Mouse (Mus musculus) liver, postnatal 0 days (tissue): ENCODE results near the gene Adam33. TPM values are rescaled to one million over a fixed set of nuclear protein-coding genes. Genes with fewer than 3 reads are reported as not detected.
A peak's percentile ranks its signal among the peaks of the same experiment; 100 is the strongest.

ENCODE experiments used
- ATAC-seq: fragments of 200-750 bp; cut with Nextera tagmentation; 2 replicates; pipeline ENCODE4 v1.8.0; 2017; ENCODE audit warnings: mild to moderate bottlenecking, moderate library complexity
- DNase-seq: peaks from one replicate; pipeline ENCODE4 v3.0.0-alpha.2; 2016
- H3K27ac ChIP-seq: fragments of 300-500 bp; sonication (generic); 2 replicates; pipeline ENCODE4 v1.5.1; 2014; ENCODE audit warnings: antibody characterized with exemption, moderate library complexity, mild to moderate bottlenecking, low read depth
- H3K27me3 ChIP-seq: fragments of 300-500 bp; sonication (generic); 2 replicates; pipeline ENCODE4 v1.6.1; 2014; ENCODE audit warnings: low read length, control low read depth, mixed read lengths; ENCODE audit not compliant: insufficient read depth
- H3K36me3 ChIP-seq: fragments of 300-500 bp; sonication (generic); replicated peaks from 2 replicates; pipeline ENCODE4 v1.6.1; 2014; ENCODE audit warnings: mild to moderate bottlenecking, control low read depth, low read length, moderate library complexity, mixed read lengths; ENCODE audit not compliant: insufficient read depth
- H3K4me1 ChIP-seq: fragments of 300-500 bp; sonication (generic); 2 replicates; pipeline ENCODE4 v1.6.1; 2014; ENCODE audit warnings: antibody characterized with exemption, mild to moderate bottlenecking, control low read depth; ENCODE audit not compliant: insufficient read depth
- H3K4me2 ChIP-seq: fragments of 300-500 bp; sonication (generic); 2 replicates; pipeline ENCODE4 v1.6.1; 2014; ENCODE audit warnings: low read depth, mild to moderate bottlenecking, low read length, moderate library complexity, mixed read lengths
- H3K4me3 ChIP-seq: fragments of 300-500 bp; sonication (generic); 2 replicates; pipeline ENCODE4 v1.5.1; 2014; ENCODE audit warnings: low read depth, low read length
- H3K9ac ChIP-seq: fragments of 300-500 bp; sonication (generic); replicated peaks from 2 replicates; pipeline ENCODE4 v1.6.1; 2014; ENCODE audit warnings: mild to moderate bottlenecking, moderate library complexity
- H3K9me3 ChIP-seq: fragments of 300-500 bp; sonication (generic); 2 replicates; pipeline ENCODE4 v1.6.1; 2016; ENCODE audit warnings: mild to moderate bottlenecking, control low read depth, low read length, mixed read lengths
- CTCF ChIP-seq: sonication (generic); IDR thresholded peaks from 2 replicates; pipeline ENCODE4 v1.5.1; 2016; ENCODE audit warnings: antibody characterized with exemption, low read depth
- EP300 ChIP-seq: IDR thresholded peaks from 2 replicates; pipeline ENCODE4 v1.6.1; 2016; ENCODE audit warnings: antibody characterized with exemption, low read depth, mild to moderate bottlenecking
- whole genome bisulfite sequencing: fragments of 180-500 bp; shearing (Covaris S2); extraction: QIAGEN DNeasy Blood & Tissue Kit; methylation state at CpG from one replicate; pipeline ENCODE4 v1.1.7; 2014; ENCODE audit not compliant: insufficient replicate concordance; 5-methylcytosine and 5-hydroxymethylcytosine counted together
- polyA plus RNA-seq: library from polyadenylated mRNA; unstranded; fragments of >200 nt; fragmentation: Nextera tagmentation; extraction: Ambion mirVana; gene quantifications from 2 replicates; pipeline ENCODE4 v1.2.1, GENCODE M21; 2015

Gene Adam33
- polyA plus RNA-seq, 1 experiment from 2014 or later = 1.2 TPM

- peak overlapping the region; percentile 59 for H3K4me2 ChIP-seq
- no peaks in the 10 kb centered on the region for H3K27me3 ChIP-seq
- H3K36me3 ChIP-seq = no peaks in the 10 kb centered on the region
- H3K4me3 ChIP-seq = 0 out of 2 replicates have a peak overlapping the region, but pooled peaks have one; percentile 2
- peak overlapping the region; percentile 44; the same call in 1 of the 2 replicates for H3K9ac ChIP-seq
- H3K4me1 ChIP-seq = peaks cover 16% of the 10 kb centered on the region
- H3K27ac ChIP-seq = peak overlapping the region; percentile 91
- DNase-seq (peak; percentile 64), ATAC-seq (peak; percentile 91)
- no peak for TF ChIP-seq CTCF
- TF ChIP-seq EP300 = peak; percentile 65; the same call in 1 of the 2 replicates
- no peaks in the 10 kb centered on the region for H3K9me3 ChIP-seq
- 16% methylated on average over 9 of the region's 9 CpGs for WGBS
Observed at GRCm38 (mm10) chr2:131096101-131096795, 32.6 kb upstream of the Adam33 start.

- no peaks in the 10 kb centered on the region for H3K9me3 ChIP-seq
- H3K9ac ChIP-seq = no peak overlapping the region
- TF ChIP-seq EP300 (no peak), CTCF (peak; percentile 97)
- no peak overlapping the region for H3K4me3 ChIP-seq
- peaks cover 21% of the 10 kb centered on the region for H3K4me1 ChIP-seq
- ATAC-seq = peak; percentile 40; the same call in 1 of the 2 replicates
- H3K27me3 ChIP-seq = no peaks in the 10 kb centered on the region
- H3K36me3 ChIP-seq = no peaks in the 10 kb centered on the region
- peak; percentile 86 for DNase-seq
- H3K4me2 ChIP-seq = no peak overlapping the region
- WGBS = 0% methylated on average over 1 of the region's 1 CpGs
- no peak overlapping the region for H3K27ac ChIP-seq
Observed at GRCm38 (mm10) chr2:131094823-131095222, 31.2 kb upstream of the Adam33 start.

- Histone ChIP-seq H3K4me2 (no peak overlapping the region), H3K27me3 (no peaks in the 10 kb centered on the region), H3K9ac (no peak overlapping the region), H3K9me3 (no peaks in the 10 kb centered on the region), H3K4me3 (no peak overlapping the region), H3K4me1 (peaks cover 26% of the 10 kb centered on the region), H3K27ac (no peak overlapping the region), H3K36me3 (no peaks in the 10 kb centered on the region)
- DNase-seq (no peak), ATAC-seq (no peak)
- 83% methylated on average over 5 of the region's 5 CpGs for WGBS
- no peak for TF ChIP-seq CTCF
- no peak for TF ChIP-seq EP300
Observed at GRCm38 (mm10) chr2:131093577-131093976, 30.0 kb upstream of the Adam33 start.

GRCm38 (mm10) chr2:131090852-131091251, 27.2 kb upstream of the Adam33 start:
- no peak overlapping the region for H3K4me2 ChIP-seq
- ATAC-seq (peak; percentile 49), DNase-seq (no peak)
- TF ChIP-seq CTCF (no peak), EP300 (peak; percentile 42; the same call in 1 of the 2 replicates)
- no peaks in the 10 kb centered on the region for H3K27me3 ChIP-seq
- H3K4me1 ChIP-seq = peaks cover 25% of the 10 kb centered on the region
- no peaks in the 10 kb centered on the region for H3K36me3 ChIP-seq
- H3K4me3 ChIP-seq = no peak overlapping the region
- 57% methylated on average over 3 of the region's 3 CpGs for WGBS
- H3K27ac ChIP-seq = peak overlapping the region; percentile 48
- no peak overlapping the region for H3K9ac ChIP-seq
- no peaks in the 10 kb centered on the region for H3K9me3 ChIP-seq

- WGBS = 52% methylated on average over 1 of the region's 1 CpGs
- no peak overlapping the region for H3K4me3 ChIP-seq
- no peak overlapping the region for H3K4me2 ChIP-seq
- no peak for DNase-seq
- no peak for ATAC-seq
- no peak for TF ChIP-seq EP300
- no peak for TF ChIP-seq CTCF
- H3K9me3 ChIP-seq = no peaks in the 10 kb centered on the region
- H3K36me3 ChIP-seq = no peaks in the 10 kb centered on the region
- no peak overlapping the region for H3K9ac ChIP-seq
- H3K4me1 ChIP-seq = peaks cover 18% of the 10 kb centered on the region
- peak overlapping the region; percentile 57 for H3K27ac ChIP-seq
- no peaks in the 10 kb centered on the region for H3K27me3 ChIP-seq
Observed at GRCm38 (mm10) chr2:131089634-131090033, 26.0 kb upstream of the Adam33 start.

GRCm38 (mm10) chr2:131088581-131088980, 25.0 kb upstream of the Adam33 start:
- Histone ChIP-seq H3K27me3 (no peaks in the 10 kb centered on the region), H3K27ac (peak overlapping the region; percentile 57), H3K4me3 (no peak overlapping the region), H3K9me3 (no peaks in the 10 kb centered on the region), H3K4me2 (no peak overlapping the region), H3K9ac (no peak overlapping the region), H3K4me1 (peaks cover 17% of the 10 kb centered on the region), H3K36me3 (no peaks in the 10 kb centered on the region)
- TF ChIP-seq CTCF = no peak
- TF ChIP-seq EP300 = no peak
- ATAC-seq = no peak
- 65% methylated on average over 4 of the region's 4 CpGs for WGBS
- no peak for DNase-seq
